Mouse (Mus musculus) hindbrain, embryonic 15.5 days (tissue): Measurements from ENCODE around the gene Camta1. TPM values are rescaled to one million over a fixed set of nuclear protein-coding genes. Genes with fewer than 3 reads are reported as not detected.

Experiments used
- ATAC-seq: fragments of 200-750 bp; cut with Nextera tagmentation; 2 replicates; pipeline ENCODE4 v1.8.0; 2017; ENCODE audit warnings: low read depth, moderate number of reproducible peaks, moderate TSS enrichment; ENCODE audit not compliant: low FRiP score
- H3K27ac ChIP-seq: fragments of 300-500 bp; sonication (generic); replicated peaks from 2 replicates; pipeline ENCODE4 v1.5.1; 2015; ENCODE audit warnings: mild to moderate bottlenecking, inconsistent platforms
- H3K27me3 ChIP-seq: fragments of 300-500 bp; sonication (generic); 2 replicates; pipeline ENCODE4 v1.6.1; 2015; ENCODE audit warnings: control low read depth, inconsistent platforms
- H3K36me3 ChIP-seq: fragments of 300-500 bp; sonication (generic); 2 replicates; pipeline ENCODE4 v1.6.1; 2015; ENCODE audit warnings: control low read depth, inconsistent platforms
- H3K4me1 ChIP-seq: fragments of 300-500 bp; sonication (generic); replicated peaks from 2 replicates; pipeline ENCODE4 v1.6.1; 2015; ENCODE audit warnings: control low read depth, inconsistent platforms
- H3K4me2 ChIP-seq: fragments of 300-500 bp; sonication (generic); 2 replicates; pipeline ENCODE4 v1.6.1; 2015; ENCODE audit warnings: moderate library complexity, mild to moderate bottlenecking, inconsistent platforms
- H3K4me3 ChIP-seq: fragments of 300-500 bp; sonication (generic); 2 replicates; pipeline ENCODE4 v1.5.1; 2015; ENCODE audit warnings: mild to moderate bottlenecking, inconsistent platforms
- H3K9ac ChIP-seq: fragments of 300-500 bp; sonication (generic); 2 replicates; pipeline ENCODE4 v1.6.1; 2015; ENCODE audit warnings: inconsistent platforms
- H3K9me3 ChIP-seq: fragments of 300-500 bp; sonication (generic); 2 replicates; pipeline ENCODE4 v1.6.1; 2016; ENCODE audit warnings: control low read depth, inconsistent platforms
- WGBS: fragments of 180-500 bp; shearing (Covaris S2); methylation state at CpG from one replicate; pipeline ENCODE4 v1.1.7; 2015; 5-methylcytosine and 5-hydroxymethylcytosine counted together
- polyA plus RNA-seq: library from polyadenylated mRNA; unstranded; fragments of >200 nt; fragmentation: Nextera tagmentation; extraction: Ambion mirVana; gene quantifications from 2 replicates; pipeline ENCODE4 v1.2.1, GENCODE M21; 2015

Camta1 gene
- polyA plus RNA-seq, 1 experiment from 2014 or later, result 150 TPM

- WGBS, result 33% methylated on average over 3 of the region's 3 CpGs
- Histone ChIP-seq H3K27ac (no peak overlapping the region; the same call in 1 of the 2 replicates), H3K36me3 (no peaks in the 10 kb centered on the region), H3K27me3 (no peaks in the 10 kb centered on the region), H3K9ac (no peak overlapping the region), H3K9me3 (no peaks in the 10 kb centered on the region), H3K4me1 (peaks cover 13% of the 10 kb centered on the region), H3K4me2 (no peak overlapping the region), H3K4me3 (no peak overlapping the region)
- ATAC-seq, result no peak
These were observed 43.5 kb downstream of the Camta1 start for GRCm38 (mm10) chr4:151817981-151818766.

GRCm38 (mm10) chr4:151813711-151814110, 48.0 kb downstream of the Camta1 start:
- Histone ChIP-seq H3K27ac (no peak overlapping the region), H3K9ac (no peak overlapping the region), H3K4me3 (no peak overlapping the region), H3K4me1 (peaks cover 6% of the 10 kb centered on the region), H3K27me3 (no peaks in the 10 kb centered on the region), H3K9me3 (no peaks in the 10 kb centered on the region), H3K4me2 (no peak overlapping the region), H3K36me3 (no peaks in the 10 kb centered on the region)
- 97% methylated on average over 4 of the region's 4 CpGs for WGBS
- no peak for ATAC-seq

- ATAC-seq, result no peak
- H3K4me3 ChIP-seq, result no peak overlapping the region
- no peaks in the 10 kb centered on the region for H3K27me3 ChIP-seq
- WGBS, result 80% methylated on average over 4 of the region's 4 CpGs
- H3K4me1 ChIP-seq, result 0 out of 2 replicates have a peak, but pooled peaks cover 2% of the 10 kb centered on the region
- no peaks in the 10 kb centered on the region for H3K36me3 ChIP-seq
- H3K9me3 ChIP-seq, result no peaks in the 10 kb centered on the region
- no peak overlapping the region for H3K27ac ChIP-seq
- H3K4me2 ChIP-seq, result no peak overlapping the region
- no peak overlapping the region for H3K9ac ChIP-seq
These were observed 56.0 kb downstream of the Camta1 start for GRCm38 (mm10) chr4:151805685-151806084.

GRCm38 (mm10) chr4:151805046-151805445, 56.6 kb downstream of the Camta1 start:
- H3K9me3 ChIP-seq, result no peaks in the 10 kb centered on the region
- H3K4me1 ChIP-seq, result 0 out of 2 replicates have a peak, but pooled peaks cover 2% of the 10 kb centered on the region
- H3K27me3 ChIP-seq, result no peaks in the 10 kb centered on the region
- H3K4me3 ChIP-seq, result no peak overlapping the region
- no peak overlapping the region for H3K9ac ChIP-seq
- no peak overlapping the region for H3K27ac ChIP-seq
- H3K4me2 ChIP-seq, result no peak overlapping the region
- 89% methylated on average over 6 of the region's 6 CpGs for WGBS
- ATAC-seq, result no peak
- H3K36me3 ChIP-seq, result no peaks in the 10 kb centered on the region

GRCm38 (mm10) chr4:151804208-151804607, 57.5 kb downstream of the Camta1 start:
- no peak for ATAC-seq
- H3K27me3 ChIP-seq, result no peaks in the 10 kb centered on the region
- 99% methylated on average over 2 of the region's 2 CpGs for WGBS
- H3K36me3 ChIP-seq, result no peaks in the 10 kb centered on the region
- H3K9me3 ChIP-seq, result no peaks in the 10 kb centered on the region
- no peak overlapping the region for H3K9ac ChIP-seq
- H3K4me2 ChIP-seq, result no peak overlapping the region
- no peak overlapping the region for H3K4me3 ChIP-seq
- 0 out of 2 replicates have a peak, but pooled peaks cover 2% of the 10 kb centered on the region for H3K4me1 ChIP-seq
- no peak overlapping the region for H3K27ac ChIP-seq

GRCm38 (mm10) chr4:151798630-151799029, 63.0 kb downstream of the Camta1 start:
- H3K27ac ChIP-seq, result no peak overlapping the region
- H3K9ac ChIP-seq, result no peak overlapping the region
- H3K4me1 ChIP-seq, result peaks cover 5% of the 10 kb centered on the region; the same call in 1 of the 2 replicates
- H3K4me2 ChIP-seq, result no peak overlapping the region
- no peaks in the 10 kb centered on the region for H3K9me3 ChIP-seq
- no peaks in the 10 kb centered on the region for H3K36me3 ChIP-seq
- ATAC-seq, result no peak
- H3K27me3 ChIP-seq, result no peaks in the 10 kb centered on the region
- no peak overlapping the region for H3K4me3 ChIP-seq
- 87% methylated on average over 2 of the region's 2 CpGs for WGBS

- no peak overlapping the region for H3K4me3 ChIP-seq
- no peaks in the 10 kb centered on the region for H3K9me3 ChIP-seq
- H3K4me1 ChIP-seq, result peaks cover 11% of the 10 kb centered on the region; the same call in 1 of the 2 replicates
- H3K4me2 ChIP-seq, result no peak overlapping the region
- H3K27me3 ChIP-seq, result no peaks in the 10 kb centered on the region
- 0 out of 2 replicates have a peak overlapping the region, but pooled peaks have one; percentile 30 for H3K27ac ChIP-seq
- ATAC-seq, result no peak
- H3K9ac ChIP-seq, result no peak overlapping the region
- WGBS, result 79% methylated on average over 5 of the region's 5 CpGs
- 0 out of 2 replicates have a peak, but pooled peaks cover 4% of the 10 kb centered on the region for H3K36me3 ChIP-seq
These were observed 68.0 kb downstream of the Camta1 start for GRCm38 (mm10) chr4:151793694-151794093.

GRCm38 (mm10) chr4:151786946-151787705, 74.5 kb downstream of the Camta1 start:
- peak overlapping the region; percentile 4; the same call in 1 of the 2 replicates for H3K27ac ChIP-seq
- WGBS, result 73% methylated on average over 16 of the region's 16 CpGs
- no peak overlapping the region for H3K4me3 ChIP-seq
- H3K9me3 ChIP-seq, result no peaks in the 10 kb centered on the region
- peak; percentile 49; the same call in 1 of the 2 replicates for ATAC-seq
- H3K36me3 ChIP-seq, result 0 out of 2 replicates have a peak, but pooled peaks cover 4% of the 10 kb centered on the region
- H3K27me3 ChIP-seq, result no peaks in the 10 kb centered on the region
- H3K9ac ChIP-seq, result no peak overlapping the region
- H3K4me1 ChIP-seq, result peaks cover 8% of the 10 kb centered on the region; the same call in 1 of the 2 replicates
- H3K4me2 ChIP-seq, result no peak overlapping the region

GRCm38 (mm10) chr4:151780511-151780910, 81.2 kb downstream of the Camta1 start:
- Histone ChIP-seq H3K27ac (no peak overlapping the region), H3K36me3 (no peaks in the 10 kb centered on the region), H3K27me3 (no peaks in the 10 kb centered on the region), H3K9me3 (no peaks in the 10 kb centered on the region), H3K9ac (no peak overlapping the region), H3K4me2 (no peak overlapping the region), H3K4me1 (peaks cover 10% of the 10 kb centered on the region), H3K4me3 (no peak overlapping the region)
- ATAC-seq, result no peak
- 92% methylated on average over 6 of the region's 6 CpGs for WGBS

- WGBS, result 95% methylated on average over 12 of the region's 12 CpGs
- peaks cover 10% of the 10 kb centered on the region for H3K4me1 ChIP-seq
- H3K27ac ChIP-seq, result no peak overlapping the region
- H3K27me3 ChIP-seq, result no peaks in the 10 kb centered on the region
- H3K4me3 ChIP-seq, result no peak overlapping the region
- ATAC-seq, result no peak
- H3K9me3 ChIP-seq, result no peaks in the 10 kb centered on the region
- no peaks in the 10 kb centered on the region for H3K36me3 ChIP-seq
- no peak overlapping the region for H3K4me2 ChIP-seq
- no peak overlapping the region for H3K9ac ChIP-seq
These were observed 81.7 kb downstream of the Camta1 start for GRCm38 (mm10) chr4:151779962-151780459.

- no peaks in the 10 kb centered on the region for H3K9me3 ChIP-seq
- peaks cover 16% of the 10 kb centered on the region for H3K4me1 ChIP-seq
- no peak overlapping the region for H3K4me2 ChIP-seq
- no peaks in the 10 kb centered on the region for H3K27me3 ChIP-seq
- ATAC-seq, result no peak
- no peaks in the 10 kb centered on the region for H3K36me3 ChIP-seq
- H3K9ac ChIP-seq, result no peak overlapping the region
- H3K4me3 ChIP-seq, result no peak overlapping the region
- no peak overlapping the region for H3K27ac ChIP-seq
- 82% methylated on average over 4 of the region's 4 CpGs for WGBS
These were observed 83.2 kb downstream of the Camta1 start for GRCm38 (mm10) chr4:151778511-151778910.

GRCm38 (mm10) chr4:151777451-151777850, 84.2 kb downstream of the Camta1 start:
- H3K27me3 ChIP-seq, result no peaks in the 10 kb centered on the region
- ATAC-seq, result no peak
- H3K36me3 ChIP-seq, result no peaks in the 10 kb centered on the region
- H3K9ac ChIP-seq, result no peak overlapping the region
- H3K4me2 ChIP-seq, result no peak overlapping the region
- 73% methylated on average over 6 of the region's 6 CpGs for WGBS
- no peaks in the 10 kb centered on the region for H3K9me3 ChIP-seq
- peaks cover 16% of the 10 kb centered on the region for H3K4me1 ChIP-seq
- no peak overlapping the region for H3K4me3 ChIP-seq
- H3K27ac ChIP-seq, result no peak overlapping the region
